Mouse (Mus musculus) bone marrow, adult 2 months (tissue): ENCODE measurements around the gene Man1a.

Source experiments
- CTCF ChIP-seq: fragments of 200-500 bp; IDR thresholded peaks from 2 replicates; pipeline ENCODE4 v1.5.1; 2011; ENCODE audit warnings: low read length, control low read depth; ENCODE audit not compliant: control insufficient read depth, insufficient read depth
- POLR2A ChIP-seq: fragments of 200-500 bp; IDR thresholded peaks from 2 replicates; pipeline ENCODE4 v1.6.1; 2011; ENCODE audit warnings: low read depth, mild to moderate bottlenecking, control low read depth, low read length, borderline replicate concordance; ENCODE audit not compliant: control insufficient read depth

GRCm38 (mm10) chr10:54054188-54054587 lies 22.2 kb downstream of the Man1a start:
- no peak for TF ChIP-seq CTCF
- TF ChIP-seq POLR2A, result no peak
